Mouse (Mus musculus) brain, adult 2 months (tissue): Measurements from ENCODE around the gene Zswim3.

ENCODE experiments used
- DNase-seq: peaks from one replicate; pipeline ENCODE4 v3.0.0; 2011; ENCODE audit warnings: low read depth, low spot score

The Zswim3 gene

GRCm38 (mm10) chr2:164781876-164782275 lies 23.0 kb upstream of the Zswim3 start:
- DNase-seq: no peak

- DNase-seq: no peak
Measured at GRCm38 (mm10) chr2:164783926-164784581, 20.8 kb upstream of the Zswim3 start.

- peak; percentile 34 for DNase-seq
Measured at GRCm38 (mm10) chr2:164784869-164785420, 20.0 kb upstream of the Zswim3 start.

GRCm38 (mm10) chr2:164785481-164786387 lies 19.2 kb upstream of the Zswim3 start, which contains the start of gene Snx21:
TSS of gene Snx21 (plus strand) at chr2:164785823.
- DNase-seq: peak; percentile 97

- peak; percentile 67 for DNase-seq
Measured at GRCm38 (mm10) chr2:164786388-164786885, 18.5 kb upstream of the Zswim3 start.

GRCm38 (mm10) chr2:164787032-164787431 lies 17.9 kb upstream of the Zswim3 start:
- no peak for DNase-seq

GRCm38 (mm10) chr2:164787779-164788178 lies 17.1 kb upstream of the Zswim3 start:
- no peak for DNase-seq

GRCm38 (mm10) chr2:164788411-164788810 lies 16.5 kb upstream of the Zswim3 start:
- DNase-seq: peak; percentile 35

GRCm38 (mm10) chr2:164790451-164790850 lies 14.4 kb upstream of the Zswim3 start:
- DNase-seq: no peak

- peak; percentile 51 for DNase-seq
Measured at GRCm38 (mm10) chr2:164791841-164792261, 13.0 kb upstream of the Zswim3 start.

- DNase-seq: no peak
Measured at GRCm38 (mm10) chr2:164792400-164793190, 12.3 kb upstream of the Zswim3 start.

- DNase-seq: peak; percentile 88
Measured at GRCm38 (mm10) chr2:164793236-164793635, 11.7 kb upstream of the Zswim3 start.

GRCm38 (mm10) chr2:164793772-164794171 lies 11.1 kb upstream of the Zswim3 start:
- peak; percentile 47 for DNase-seq

GRCm38 (mm10) chr2:164794293-164794692 lies 10.6 kb upstream of the Zswim3 start:
- DNase-seq: peak; percentile 96

GRCm38 (mm10) chr2:164795868-164796267 lies 9.0 kb upstream of the Zswim3 start:
- DNase-seq: no peak

- DNase-seq: peak; percentile 45
Measured at GRCm38 (mm10) chr2:164798554-164798953, 6.3 kb upstream of the Zswim3 start.

- no peak for DNase-seq
Measured at GRCm38 (mm10) chr2:164800252-164801004, 4.5 kb upstream of the Zswim3 start.

- DNase-seq: no peak
Measured at GRCm38 (mm10) chr2:164803201-164803920, 1.5 kb upstream of the Zswim3 start.

GRCm38 (mm10) chr2:164803921-164804313 lies 981 bp upstream of the Zswim3 start:
- DNase-seq: no peak

GRCm38 (mm10) chr2:164805332-164805718 lies 427 bp downstream of the Zswim3 start:
- peak; percentile 67 for DNase-seq
